Mouse (Mus musculus): Measurements from ENCODE around the gene Prelid1.

The Prelid1 gene

GRCm38 (mm10) chr13:55319931-55320533 is at the start of gene Prelid1:
Prelid1 (plus strand) TSS chr13:55320500.
- DNase-seq (ENCODE audit: low read depth, low spot score): peak; percentile 68

GRCm38 (mm10) chr13:55277203-55277602 is 43.1 kb upstream of the Prelid1 start:
- DNase-seq (ENCODE audit: low read depth, low spot score): no peak

DNA sequence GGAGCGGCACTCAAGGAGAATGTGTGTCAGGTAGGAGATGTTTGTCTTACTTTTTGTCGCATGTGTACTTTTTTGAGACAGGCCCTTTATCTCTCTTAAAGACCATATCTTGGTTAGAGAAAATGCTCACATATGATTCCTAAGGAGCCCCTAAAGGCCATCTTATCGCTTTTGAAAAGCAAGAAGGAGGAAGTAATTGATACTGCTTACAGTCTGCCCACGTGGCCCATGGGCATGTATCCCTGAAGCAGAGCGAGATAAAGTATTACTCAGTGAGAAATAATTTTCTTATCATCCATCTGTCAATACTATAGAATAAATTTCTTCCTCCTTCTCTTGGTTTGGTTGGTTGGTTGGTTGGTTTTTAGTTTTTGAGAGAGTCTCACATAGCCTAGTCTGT is 42.7 kb upstream of the Prelid1 start:
- no peak for DNase-seq (ENCODE audit: low read depth, low spot score)

DNA sequence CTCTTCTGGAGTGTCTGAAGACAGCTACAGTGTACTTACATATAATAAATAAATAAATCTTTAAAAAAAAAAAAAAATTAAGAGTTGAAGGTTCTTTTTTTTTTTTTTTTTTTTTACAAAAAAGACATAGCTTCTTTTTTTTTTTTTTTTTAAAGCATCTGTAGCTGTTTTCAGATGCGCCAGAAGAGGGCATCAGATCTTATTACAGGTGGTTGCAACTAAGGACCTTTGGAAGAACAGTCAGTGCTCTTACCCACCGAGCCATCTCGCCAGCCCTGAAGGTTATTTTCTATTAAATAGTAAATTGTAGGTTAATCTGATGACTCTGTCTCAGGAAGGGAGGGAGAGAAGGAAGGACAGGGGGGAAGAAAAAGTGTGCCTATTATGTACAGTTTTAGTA is 31.4 kb upstream of the Prelid1 start:
- DNase-seq (ENCODE audit: low read depth, low spot score): peak; percentile 53

DNA sequence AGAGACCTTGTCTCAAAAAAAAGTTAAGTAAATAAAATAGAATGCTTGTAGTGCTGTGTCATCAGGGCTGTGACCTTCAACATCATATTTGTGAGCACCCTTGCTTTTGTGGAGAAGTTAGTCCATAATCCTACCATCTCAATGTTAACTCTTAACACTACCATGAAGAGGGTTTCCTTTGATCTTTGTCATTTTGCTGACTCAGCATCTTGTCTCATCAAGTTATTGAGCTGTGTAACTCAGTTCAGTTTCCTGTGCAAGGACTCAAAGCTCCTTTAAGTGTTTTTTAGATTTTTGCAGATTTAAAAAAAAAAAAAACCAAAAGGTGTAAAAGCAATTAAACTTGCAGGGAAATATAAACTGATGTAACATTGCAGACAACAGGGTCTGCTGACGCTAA is 23.5 kb upstream of the Prelid1 start:
- no peak for DNase-seq (ENCODE audit: low read depth, low spot score)

DNA sequence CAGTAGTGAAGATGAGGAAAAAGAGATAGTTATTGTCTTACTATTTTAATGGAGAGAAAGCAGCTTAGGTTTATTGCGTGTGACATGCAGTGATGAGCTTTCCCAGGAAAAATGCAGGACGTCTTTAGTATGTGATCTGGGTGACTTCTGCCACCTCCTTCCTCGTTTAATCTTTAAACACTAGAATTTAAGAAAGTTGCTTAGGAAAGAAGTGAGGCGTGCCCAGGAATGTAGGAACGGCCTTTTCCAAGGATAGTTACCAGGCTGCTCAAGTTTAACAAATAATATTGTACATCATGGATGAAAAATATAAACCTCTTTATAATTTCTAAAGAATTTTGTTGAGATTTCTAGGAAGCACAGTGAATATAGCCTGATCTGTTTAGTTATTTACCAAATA is 19.4 kb upstream of the Prelid1 start:
- DNase-seq (ENCODE audit: low read depth, low spot score): no peak

- no peak for DNase-seq (ENCODE audit: low read depth, low spot score)
Measured at GRCm38 (mm10) chr13:55312028-55312630, 8.2 kb upstream of the Prelid1 start.

DNA sequence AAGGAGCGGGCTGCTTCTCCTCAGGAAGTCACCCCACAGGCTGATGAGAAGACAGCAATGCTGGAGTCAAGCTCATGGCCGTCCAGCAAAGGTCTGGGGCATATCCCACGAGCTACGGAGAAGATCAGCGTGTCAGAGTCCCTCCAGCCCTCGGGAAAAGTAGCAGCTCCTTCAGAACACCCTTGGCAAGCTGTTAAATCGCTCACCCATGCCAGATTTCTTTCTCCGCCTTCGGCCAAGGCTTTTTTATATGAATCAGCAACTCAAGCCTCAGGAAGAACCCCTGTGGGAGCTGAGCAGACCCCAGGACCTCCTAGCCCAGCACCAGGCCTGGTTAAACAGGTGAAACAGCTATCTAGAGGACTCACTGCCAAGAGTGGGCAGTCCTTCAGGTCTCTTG is 7.2 kb upstream of the Prelid1 start:
- DNase-seq (ENCODE audit: low read depth, low spot score): no peak

DNA sequence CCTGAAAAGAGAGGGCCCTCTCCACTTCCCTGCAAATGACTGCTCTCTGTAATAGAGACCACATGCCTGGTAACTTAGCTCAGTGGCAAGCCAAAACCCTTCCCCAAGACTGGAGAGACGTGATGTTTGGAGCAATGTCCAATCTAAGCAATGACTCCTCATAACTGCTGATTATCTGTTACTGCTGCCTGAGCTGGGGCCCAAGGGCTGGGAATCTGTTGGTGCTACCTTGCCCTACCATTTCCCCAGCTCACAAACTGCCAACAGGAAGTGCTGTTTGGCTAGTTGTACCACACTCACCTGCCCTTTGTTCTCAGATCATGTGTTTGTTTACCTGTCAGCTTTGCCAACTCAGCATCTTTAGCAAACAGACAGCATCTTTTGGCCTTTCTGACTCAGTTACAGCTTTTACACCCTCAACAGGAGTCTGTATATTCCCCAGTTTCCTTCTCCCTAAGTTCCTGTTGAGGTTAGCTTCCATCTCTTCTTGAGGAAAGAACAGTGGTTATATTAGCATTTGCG is 5.3 kb upstream of the Prelid1 start:
- DNase-seq (ENCODE audit: low read depth, low spot score): no peak

DNA sequence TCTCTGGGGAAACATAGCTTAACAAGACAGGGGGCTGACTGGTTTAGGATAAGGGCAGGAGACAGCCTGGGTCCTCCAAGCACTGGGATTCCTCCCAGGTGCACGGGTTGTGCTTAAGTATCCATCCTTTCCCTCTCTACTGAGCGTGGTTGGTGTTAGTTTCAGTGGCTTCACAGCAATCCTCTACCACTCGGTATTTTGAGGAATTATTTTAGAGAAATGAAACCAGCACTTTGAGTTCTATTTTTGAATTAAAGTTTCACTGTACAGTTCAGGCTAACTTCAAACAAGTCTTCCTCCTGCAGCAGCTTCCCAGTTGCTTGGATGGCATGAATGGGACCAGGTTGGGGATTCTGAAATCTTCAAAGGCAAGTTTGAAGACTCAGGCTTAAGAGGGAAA is 1.9 kb upstream of the Prelid1 start:
- DNase-seq (ENCODE audit: low read depth, low spot score): no peak

- peak; percentile 84 for DNase-seq (ENCODE audit: low read depth, low spot score)
Measured at GRCm38 (mm10) chr13:55321434-55322129, 1.3 kb downstream of the Prelid1 start, which contains the start of gene Rab24. Rab24 (minus strand) TSS chr13:55321946.

GRCm38 (mm10) chr13:55322130-55322825 is 2.0 kb downstream of the Prelid1 start:
- peak; percentile 76 for DNase-seq (ENCODE audit: low read depth, low spot score)

DNA sequence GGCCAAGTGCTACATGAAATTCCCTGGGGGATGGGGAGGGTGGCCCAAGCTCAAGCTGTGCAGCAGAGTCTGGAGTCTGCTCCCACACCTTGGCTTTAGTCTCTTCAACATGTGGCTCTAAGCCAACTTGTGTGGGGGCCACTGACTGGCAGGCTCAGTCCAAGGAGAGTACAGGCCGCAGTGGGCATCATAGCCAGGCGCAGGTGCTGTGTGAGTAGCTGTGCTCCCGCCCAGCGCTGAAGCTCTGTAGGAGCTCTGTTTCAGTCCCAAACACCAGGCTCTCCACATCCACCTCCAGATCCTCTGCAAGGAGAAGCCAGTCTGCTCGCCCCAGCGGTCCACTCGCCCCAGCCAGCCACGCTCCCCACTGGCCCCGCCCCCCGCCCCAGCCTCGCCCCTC is 5.3 kb downstream of the Prelid1 start:
- no peak for DNase-seq (ENCODE audit: low read depth, low spot score)

DNA sequence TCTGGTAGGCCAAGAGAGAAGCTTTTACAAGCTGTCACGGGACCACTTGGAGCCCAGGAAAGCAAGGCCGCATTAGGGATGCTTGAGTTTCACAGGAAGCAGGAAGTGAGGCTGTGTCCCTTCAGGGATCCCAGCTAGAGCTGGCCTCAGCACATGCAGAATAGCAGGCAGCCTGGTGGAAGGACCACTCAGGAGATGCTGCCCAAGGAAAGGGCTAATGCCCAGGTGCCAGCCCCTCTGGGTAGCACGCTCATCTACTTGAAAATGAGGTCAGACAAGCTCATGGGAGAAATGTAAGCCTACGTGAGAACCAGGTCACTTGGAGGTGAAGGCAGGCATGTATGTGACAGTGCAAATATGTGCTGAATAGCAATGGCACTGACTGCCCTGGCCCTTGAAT is 6.9 kb downstream of the Prelid1 start:
- DNase-seq (ENCODE audit: low read depth, low spot score): peak; percentile 55

DNA sequence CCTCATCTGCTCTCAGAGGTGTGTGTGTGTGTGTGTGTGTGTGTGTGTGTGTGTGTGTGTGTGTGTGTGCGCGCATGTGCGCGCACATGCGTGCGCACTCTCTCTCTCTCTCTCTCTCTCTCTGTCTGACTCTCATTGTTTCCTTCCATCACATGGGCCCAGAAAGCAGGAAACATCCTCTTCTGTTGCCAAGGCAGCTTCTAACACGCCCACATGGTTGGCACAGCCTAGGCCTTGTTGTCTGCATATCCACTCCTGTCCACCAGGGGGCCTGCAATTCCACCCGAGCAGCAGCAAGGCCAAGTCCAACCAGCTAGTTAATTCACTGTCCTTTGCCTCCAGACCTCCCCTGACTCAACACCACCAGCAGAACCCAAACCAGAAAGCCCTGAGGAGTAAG is 7.3 kb downstream of the Prelid1 start:
- peak; percentile 97 for DNase-seq (ENCODE audit: low read depth, low spot score)

GRCm38 (mm10) chr13:55328171-55328570 is 7.9 kb downstream of the Prelid1 start:
- no peak for DNase-seq (ENCODE audit: low read depth, low spot score)

DNA sequence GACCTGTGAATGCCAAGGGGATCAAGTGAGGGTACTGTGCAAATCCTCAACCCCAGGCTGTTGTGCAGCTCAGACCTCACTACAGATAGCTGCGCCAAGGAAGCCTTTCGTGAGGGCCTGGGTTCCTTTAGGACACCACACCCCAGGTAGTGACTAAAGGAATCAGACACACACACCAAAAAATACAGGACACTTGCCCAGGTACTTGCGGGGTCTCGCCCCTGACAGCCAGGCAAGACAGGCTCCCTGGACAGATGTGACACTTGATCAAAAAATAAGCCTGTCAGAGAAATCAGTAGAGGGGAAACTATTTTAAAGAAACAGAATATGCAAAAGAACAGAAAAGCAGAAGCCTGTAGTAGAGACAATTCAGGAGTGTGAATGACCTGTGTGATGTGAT is 8.3 kb downstream of the Prelid1 start:
- DNase-seq (ENCODE audit: low read depth, low spot score): no peak

- DNase-seq (ENCODE audit: low read depth, low spot score): peak; percentile 61
Measured at GRCm38 (mm10) chr13:55329109-55329682, 8.9 kb downstream of the Prelid1 start.

- peak; percentile 95 for DNase-seq (ENCODE audit: low read depth, low spot score)
Measured at GRCm38 (mm10) chr13:55329683-55330566, 9.6 kb downstream of the Prelid1 start, which contains the start of gene Mxd3. Mxd3 (minus strand) TSS chr13:55329823.

- no peak for DNase-seq (ENCODE audit: low read depth, low spot score)
Measured at GRCm38 (mm10) chr13:55330567-55331400, 10.5 kb downstream of the Prelid1 start.
